Mouse (Mus musculus) CD4-positive helper T cell, adult 2 months (primary cell): ENCODE measurements around the gene Hist1h2ac.

ENCODE experiments used
- DNase-seq: peaks from one replicate; pipeline ENCODE4 v3.0.0-alpha.2; 2012; ENCODE audit warnings: low read depth, missing footprints, low spot score

Gene Hist1h2ac

GRCm38 (mm10) chr13:23659636-23660366 lies 23.9 kb downstream of the Hist1h2ac start:
- no peak for DNase-seq
